Mouse (Mus musculus): ENCODE results near the gene Olfr113. TPM values are rescaled to one million over a fixed set of nuclear protein-coding genes. Genes with fewer than 3 reads are reported as not detected.
"Not testable (repeated sequence)": the region's sequence is repeated elsewhere in the genome, so short reads cannot be mapped to it uniquely, and the experiment has no call there.

Gene Olfr113
- not detected for total RNA-seq (2021)

DNA sequence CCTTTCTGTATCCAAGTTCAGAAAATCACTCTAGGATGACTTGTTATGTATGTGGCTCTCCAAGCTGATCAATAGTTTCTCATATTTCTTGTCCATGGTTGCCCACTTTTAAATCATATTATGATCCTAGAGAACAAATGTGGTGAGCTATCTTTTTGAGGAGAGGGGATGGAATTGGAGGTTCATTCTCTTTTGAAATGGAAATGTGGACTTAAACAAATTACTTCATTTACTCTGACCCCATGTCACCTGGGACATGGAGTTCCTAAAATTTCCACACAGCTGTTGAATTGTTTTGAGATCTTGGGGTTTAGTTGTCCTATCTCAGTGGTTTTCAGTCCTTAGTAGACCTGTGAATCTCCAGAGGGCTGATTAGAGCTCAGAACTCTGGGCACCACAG, at the start of gene Olfr113:
TSS of gene Olfr113 (minus strand) at position 101 of the 400 bp plus-strand sequence.
- no peak for DNase-seq (ENCODE audit: extremely low spot score in 1 of 2, low spot score in 1 of 2)

DNA sequence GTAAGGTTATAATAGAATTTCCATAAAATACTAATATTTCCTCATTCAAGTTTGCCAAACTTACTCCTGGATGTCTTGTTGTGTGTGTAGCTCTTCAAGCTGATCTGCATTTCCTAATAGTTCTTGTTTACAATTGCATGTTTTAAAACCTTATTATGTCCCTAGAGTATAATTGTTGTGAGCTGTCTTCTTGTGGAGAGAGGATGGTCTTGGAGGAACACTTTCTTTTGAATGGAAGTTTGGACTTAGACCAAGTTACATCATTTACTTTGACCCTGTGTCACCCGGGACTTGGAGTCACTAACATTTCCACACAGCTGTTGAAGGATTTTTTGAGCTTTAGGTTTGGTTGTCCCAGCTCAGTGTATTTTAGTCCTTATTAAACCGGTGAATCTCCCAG, 49.5 kb upstream of the Olfr113 start, which contains the start of the genes Olfr115 and Olfr116:
TSS of gene Olfr115 (minus strand) at position 101 of the 400 bp plus-strand sequence.
TSS of gene Olfr116 (minus strand) at position 191 of the 400 bp plus-strand sequence.
- DNase-seq (ENCODE audit: extremely low spot score in 1 of 2, low spot score in 1 of 2) = no peak

DNA sequence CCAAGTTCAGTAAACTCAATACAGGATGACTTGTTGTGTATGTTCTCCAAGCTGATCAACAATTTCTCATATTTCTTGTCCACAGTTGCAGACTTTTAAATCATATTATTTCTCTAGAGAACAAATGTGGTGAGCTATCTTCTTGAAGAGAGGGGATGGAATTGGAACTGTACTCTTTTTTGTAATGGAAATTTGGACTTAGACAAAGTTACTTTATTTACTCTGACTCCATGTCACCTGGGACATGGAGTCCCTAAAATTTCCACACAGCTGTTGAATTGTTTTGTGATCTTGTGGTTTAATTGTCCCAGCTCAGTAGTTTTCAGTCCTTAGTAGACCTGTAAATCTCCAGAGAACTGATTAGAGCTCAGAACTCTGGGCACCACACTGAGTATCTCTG, 15.2 kb upstream of the Olfr113 start, which contains the start of gene Olfr114:
TSS of gene Olfr114 (minus strand) at position 101 of the 400 bp plus-strand sequence.
- no peak for DNase-seq (ENCODE audit: extremely low spot score in 1 of 2, low spot score in 1 of 2)

DNA sequence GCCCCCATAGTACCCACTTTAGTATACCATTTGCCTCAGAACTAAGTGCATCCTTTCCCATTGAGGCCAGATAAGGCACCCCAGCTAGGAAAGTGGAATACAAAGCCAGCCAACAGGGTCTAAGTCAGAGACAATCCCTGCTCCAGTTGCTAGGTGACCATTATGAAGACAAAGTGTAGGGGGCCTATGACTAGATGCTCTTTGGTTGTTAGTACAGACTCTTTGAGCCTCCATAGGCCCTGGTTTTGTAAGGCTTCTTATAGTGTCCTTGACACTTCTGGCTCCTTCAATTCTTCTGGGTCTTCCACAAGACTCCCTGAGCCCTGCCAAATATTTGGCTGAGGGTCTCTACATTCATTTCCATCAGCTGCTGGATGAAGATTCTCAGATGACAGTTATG, 8.1 kb downstream of the Olfr113 start, which contains the start of gene Olfr112:
TSS of gene Olfr112 (minus strand) at position 101 of the 400 bp plus-strand sequence.
- DNase-seq (ENCODE audit: extremely low spot score in 1 of 2, low spot score in 1 of 2) = no peak

DNA sequence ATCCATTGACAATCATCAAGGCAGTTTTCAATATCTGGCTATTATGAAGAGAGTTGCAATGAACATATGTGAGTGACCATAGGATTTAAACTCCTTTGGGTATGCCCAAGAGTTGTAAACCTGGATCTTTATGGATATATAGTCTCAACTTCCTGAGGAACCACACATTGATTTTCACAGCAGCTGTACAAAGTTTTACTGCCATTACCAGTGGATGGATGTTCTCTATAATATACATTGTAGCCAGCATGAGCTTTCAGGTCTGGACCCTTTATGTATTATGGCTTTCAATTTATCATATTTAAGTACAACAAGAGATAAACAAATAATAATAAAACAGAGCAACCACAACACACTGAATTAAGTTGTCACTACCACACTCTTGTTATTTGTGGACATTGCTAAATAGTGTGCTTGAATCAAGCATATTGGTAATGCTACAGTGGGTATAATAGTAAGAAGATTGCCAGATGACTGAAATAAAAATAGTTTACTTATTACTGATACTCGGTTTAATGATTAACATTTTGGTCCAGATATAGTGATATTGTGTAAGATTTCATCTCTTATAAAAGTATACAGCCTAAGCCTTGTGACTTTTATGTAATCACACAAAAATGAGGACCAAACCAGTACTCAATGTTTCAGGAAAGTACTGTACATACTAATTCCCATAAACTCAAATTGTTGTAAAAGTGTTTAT, 18.4 kb downstream of the Olfr113 start:
- DNase-seq (ENCODE audit: extremely low spot score in 1 of 2, low spot score in 1 of 2) = no peak

DNA sequence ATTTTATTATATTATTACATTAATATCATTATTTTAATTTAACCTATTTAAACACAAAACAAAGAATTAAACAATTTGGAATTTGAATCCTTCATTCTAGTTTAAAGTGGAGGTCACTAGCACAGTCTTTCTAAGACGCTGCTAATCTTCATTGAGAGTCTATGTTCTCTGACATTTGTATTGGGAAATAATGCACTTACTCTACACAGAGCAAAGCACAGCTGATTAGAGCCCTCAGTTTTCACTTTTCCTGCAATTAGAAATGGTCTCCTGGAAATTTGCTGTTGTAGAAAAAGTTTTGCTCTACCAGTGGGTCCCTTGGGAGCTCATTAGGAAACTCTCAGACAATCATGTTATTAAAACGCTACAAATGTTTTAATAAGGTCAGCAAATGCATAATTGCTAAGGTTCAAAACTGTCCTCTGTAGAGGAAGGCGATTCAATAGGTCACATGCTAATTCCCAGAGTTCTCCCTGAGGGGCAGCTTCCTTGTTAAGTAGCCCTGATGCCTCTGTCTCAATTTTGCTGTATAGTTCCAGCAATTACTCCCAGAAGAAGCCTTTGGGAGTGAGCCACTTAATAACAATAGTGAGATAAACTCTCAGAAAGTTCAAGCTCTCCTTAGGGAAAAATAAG, 33.5 kb downstream of the Olfr113 start:
- DNase-seq (ENCODE audit: extremely low spot score in 1 of 2, low spot score in 1 of 2) = no peak

DNA sequence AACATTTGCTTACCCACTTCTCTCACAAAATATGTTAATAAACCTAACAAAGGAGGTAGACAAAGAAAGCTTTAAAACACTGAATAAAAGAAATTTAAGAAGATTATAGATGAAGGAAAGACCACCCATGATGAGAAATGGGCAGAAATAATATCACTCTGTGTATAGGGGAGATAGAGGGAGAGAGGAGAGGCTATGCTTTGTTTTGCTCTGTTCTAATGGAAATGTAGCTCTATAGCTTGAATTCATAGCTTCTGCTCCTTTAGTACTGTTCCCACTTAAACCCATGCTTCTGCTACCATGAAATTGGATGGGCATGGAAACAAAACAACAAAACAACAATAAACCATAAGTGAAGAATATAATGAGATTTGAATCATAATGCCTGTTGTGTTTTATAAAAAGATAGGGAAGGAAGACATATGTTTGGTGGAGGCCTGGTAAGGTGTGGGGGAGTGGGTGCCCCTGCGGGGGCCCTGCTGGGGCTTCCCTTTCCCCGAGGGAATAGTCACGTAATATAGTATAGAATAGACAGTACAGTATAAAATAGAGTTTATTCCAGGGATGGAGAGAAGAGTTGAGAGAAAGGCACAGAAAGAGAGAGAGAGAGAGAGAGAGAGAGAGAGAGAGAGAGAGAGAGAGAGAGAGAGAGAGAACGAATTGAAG, 35.9 kb downstream of the Olfr113 start:
- no peak for DNase-seq (ENCODE audit: extremely low spot score in 1 of 2, low spot score in 1 of 2)

DNA sequence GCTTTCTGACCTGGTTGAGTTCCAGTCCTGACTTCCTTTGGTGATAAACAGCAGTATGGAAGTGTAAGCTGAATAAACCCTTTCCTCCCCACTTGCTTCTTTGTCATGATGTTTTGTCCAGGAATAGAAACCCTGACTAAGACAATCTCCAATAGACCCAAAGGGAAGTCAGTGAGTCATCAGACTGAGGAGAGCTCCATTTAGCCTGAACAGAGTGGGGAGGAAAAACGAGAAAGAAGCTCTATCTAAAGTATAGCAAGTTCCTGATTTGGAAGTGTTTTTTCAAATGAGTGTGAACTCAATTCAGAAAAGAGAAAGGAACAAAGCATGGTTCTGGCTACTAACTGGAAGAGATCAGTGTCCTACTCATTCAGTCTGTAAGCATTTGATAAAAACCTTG, 39.0 kb downstream of the Olfr113 start:
- DNase-seq (ENCODE audit: extremely low spot score in 1 of 2, low spot score in 1 of 2) = not testable (repeated sequence)

DNA sequence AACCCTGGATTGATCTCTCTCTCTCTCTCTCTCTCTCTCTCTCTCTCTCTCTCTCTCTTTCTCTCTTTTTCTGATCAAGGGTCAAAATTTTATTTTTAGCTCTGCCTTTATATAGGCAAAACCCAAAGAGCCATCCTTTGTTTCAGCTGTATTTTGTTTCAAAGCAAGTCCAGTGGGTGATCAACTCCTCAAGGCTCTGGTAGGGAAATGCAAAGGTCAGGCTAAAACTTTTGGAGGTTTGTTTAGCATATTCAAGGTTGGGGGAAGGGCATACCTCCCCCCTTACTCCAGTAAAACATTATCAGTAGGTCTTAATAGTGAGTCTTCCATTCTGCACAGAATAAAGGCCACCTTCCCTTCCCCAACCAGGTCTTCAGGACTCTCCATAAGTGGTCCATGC, 42.3 kb downstream of the Olfr113 start:
- DNase-seq (ENCODE audit: extremely low spot score in 1 of 2, low spot score in 1 of 2) = no peak

DNA sequence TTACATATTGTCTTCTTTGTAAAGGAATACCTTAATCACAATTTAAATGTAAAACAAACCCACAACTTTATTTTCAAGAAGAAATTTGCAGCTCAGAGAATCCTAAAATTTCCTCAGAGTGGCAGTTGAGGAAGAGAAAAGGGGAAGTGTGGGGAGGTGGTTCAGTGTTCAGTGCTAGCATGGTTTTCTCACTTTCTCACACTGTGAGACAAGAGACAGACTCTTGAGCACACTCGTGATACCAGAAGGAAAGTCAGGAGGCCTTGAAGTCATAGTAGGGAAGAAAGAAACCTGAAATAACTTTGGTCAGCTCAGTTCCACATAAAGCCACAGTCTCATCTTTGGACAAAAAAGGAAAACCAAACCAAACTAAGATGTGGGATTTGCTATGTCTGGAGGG, 52.0 kb downstream of the Olfr113 start:
- not testable (repeated sequence) for DNase-seq (ENCODE audit: extremely low spot score in 1 of 2, low spot score in 1 of 2)

DNA sequence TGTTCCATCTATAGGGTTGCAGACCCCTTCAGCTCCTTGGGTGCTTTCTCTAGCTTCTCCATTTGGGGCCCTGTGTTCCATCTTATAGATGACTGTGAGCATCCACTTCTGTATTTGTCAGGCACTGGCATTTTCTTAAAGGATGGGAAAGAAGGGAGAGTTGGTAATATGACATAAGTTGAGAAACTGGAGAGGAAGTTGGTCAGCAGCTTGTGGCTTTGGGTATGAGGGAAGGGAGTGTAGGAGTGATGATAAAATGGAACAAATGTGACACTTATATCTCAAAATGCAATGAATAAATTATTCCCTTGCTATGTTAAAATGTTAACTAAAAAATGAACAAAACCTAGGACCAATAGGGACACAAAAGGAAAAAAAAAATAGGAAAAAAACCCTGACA, 52.9 kb downstream of the Olfr113 start:
- DNase-seq (ENCODE audit: extremely low spot score in 1 of 2, low spot score in 1 of 2) = not testable (repeated sequence)

Other genes starting within 250 kb of the Olfr113 start
- gene Olfr103, start 238.0 kb downstream of the Olfr113 start, total RNA-seq (2021) = not detected
- gene Olfr104-ps, start 218.1 kb downstream of the Olfr113 start, total RNA-seq (2021) = not detected
- gene Olfr105-ps, start 198.6 kb downstream of the Olfr113 start, total RNA-seq (2021) = not detected
- not detected for gene Olfr106-ps, start 187.3 kb downstream of the Olfr113 start, total RNA-seq (2021)
- not detected for gene Olfr107, start 178.4 kb downstream of the Olfr113 start, total RNA-seq (2021)
- not detected for gene Olfr108, start 132.2 kb downstream of the Olfr113 start, total RNA-seq (2021)
- not detected for gene Olfr109, start 118.7 kb downstream of the Olfr113 start, total RNA-seq (2021)
- gene H2-M2, start 94.1 kb downstream of the Olfr113 start, total RNA-seq (2021) = not detected
- gene Olfr110, start 85.2 kb downstream of the Olfr113 start, total RNA-seq (2021) = not detected
- gene Olfr111, start 69.6 kb downstream of the Olfr113 start, total RNA-seq (2021) = not detected
- gene Olfr112, start 8.2 kb downstream of the Olfr113 start, total RNA-seq (2021) = not detected
- not detected for gene Olfr114, start 15.1 kb upstream of the Olfr113 start, total RNA-seq (2021)
- not detected for gene Olfr115, start 49.4 kb upstream of the Olfr113 start, total RNA-seq (2021)
- gene Olfr116, start 49.5 kb upstream of the Olfr113 start, total RNA-seq (2021) = not detected
- not detected for gene Olfr117, start 86.1 kb upstream of the Olfr113 start, total RNA-seq (2021)
- not detected for gene Olfr118, start 89.3 kb upstream of the Olfr113 start, total RNA-seq (2021)
- not detected for gene Olfr119, start 118.9 kb upstream of the Olfr113 start, total RNA-seq (2021)
- gene Olfr120, start 144.1 kb upstream of the Olfr113 start, total RNA-seq (2021) = not detected
- not detected for gene Olfr121, start 171.2 kb upstream of the Olfr113 start, total RNA-seq (2021)
- not detected for gene Olfr122, start 190.9 kb upstream of the Olfr113 start, total RNA-seq (2021)
- not detected for gene Olfr123, start 215.9 kb upstream of the Olfr113 start, total RNA-seq (2021)
- gene Olfr124, start 222.2 kb upstream of the Olfr113 start, total RNA-seq (2021) = not detected

All from layer of hippocampus, postnatal 25 days (tissue).